Mouse (Mus musculus) left cerebral cortex, postnatal 10 days (tissue): ENCODE measurements around the gene Mfsd6. TPM values are rescaled to one million over a fixed set of nuclear protein-coding genes. Genes with fewer than 3 reads are reported as not detected.

Experiments used
- DNase-seq, 2 experiments: peaks; one replicate each; pipeline ENCODE4 v3.0.0; 2021 to 2022; ENCODE audit warnings: low spot score in 2 of 2, mixed read lengths in 1 of 2; ENCODE audit errors: extremely low spot score in 1 of 2
- intact Hi-C: fragments of 180-260 bp; cut with DNase I; formaldehyde crosslinking; loops from one replicate; pipeline ENCODE4 v1.15.1; 2025
- total RNA-seq, 2 experiments: library from RNA; stranded (reverse); gene quantifications; 2 replicates each; pipeline ENCODE4 v1.2.3; 2021

Mfsd6 gene
- total RNA-seq: 10 to 100 TPM; 69.3 to 70.1 TPM

DNA sequence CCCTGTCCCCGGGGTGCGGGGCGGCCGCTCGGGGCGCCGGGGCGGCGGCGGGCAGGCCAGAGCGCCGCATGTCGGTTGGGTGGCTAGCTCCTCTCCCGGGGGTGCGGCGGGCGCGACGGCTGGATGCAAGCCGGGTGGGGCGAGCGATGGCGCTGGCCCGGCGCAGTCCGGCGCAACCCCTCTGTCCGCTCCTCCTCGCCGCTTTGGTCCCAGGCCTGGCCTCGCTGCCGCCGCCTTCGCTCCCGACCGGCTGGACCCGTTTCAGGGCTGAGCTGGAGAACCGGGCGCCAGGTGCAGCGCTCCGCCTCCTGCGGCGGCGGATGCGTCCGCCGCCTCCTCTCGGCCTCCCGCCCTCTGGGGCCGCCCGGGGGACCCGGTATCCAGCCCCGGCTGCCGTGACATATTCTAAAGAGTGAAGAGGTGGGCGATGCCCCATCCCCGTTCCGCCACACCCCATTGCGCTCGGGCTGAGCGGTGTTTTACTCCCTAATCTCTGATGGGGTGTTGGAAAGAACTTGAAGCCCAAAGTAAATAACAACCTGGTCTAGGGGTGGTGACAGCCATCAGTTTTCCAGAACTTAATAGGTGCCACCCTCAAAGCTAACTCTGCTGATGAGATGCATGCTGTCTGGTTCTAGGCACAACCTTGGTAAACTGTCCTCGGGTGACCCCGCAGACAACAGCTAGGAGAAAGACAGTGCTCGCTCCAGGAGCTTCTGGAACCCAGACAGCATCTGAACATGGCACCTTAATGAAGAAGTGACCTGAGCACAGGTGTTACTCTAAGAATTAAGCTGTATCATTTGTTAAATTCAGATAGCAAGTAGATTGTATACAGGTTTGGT, at the start of gene Mfsd6:
TSS of gene Mfsd6 (minus strand) at position 407 of the 845 bp plus-strand sequence.
- intact Hi-C loops: loop anchor here (5.0 kb wide), 1 partner anchor 80 kb away; no protein-coding TSS in a partner anchor
- peak in 1 of 2 experiments; percentile 62 for DNase-seq

DNA sequence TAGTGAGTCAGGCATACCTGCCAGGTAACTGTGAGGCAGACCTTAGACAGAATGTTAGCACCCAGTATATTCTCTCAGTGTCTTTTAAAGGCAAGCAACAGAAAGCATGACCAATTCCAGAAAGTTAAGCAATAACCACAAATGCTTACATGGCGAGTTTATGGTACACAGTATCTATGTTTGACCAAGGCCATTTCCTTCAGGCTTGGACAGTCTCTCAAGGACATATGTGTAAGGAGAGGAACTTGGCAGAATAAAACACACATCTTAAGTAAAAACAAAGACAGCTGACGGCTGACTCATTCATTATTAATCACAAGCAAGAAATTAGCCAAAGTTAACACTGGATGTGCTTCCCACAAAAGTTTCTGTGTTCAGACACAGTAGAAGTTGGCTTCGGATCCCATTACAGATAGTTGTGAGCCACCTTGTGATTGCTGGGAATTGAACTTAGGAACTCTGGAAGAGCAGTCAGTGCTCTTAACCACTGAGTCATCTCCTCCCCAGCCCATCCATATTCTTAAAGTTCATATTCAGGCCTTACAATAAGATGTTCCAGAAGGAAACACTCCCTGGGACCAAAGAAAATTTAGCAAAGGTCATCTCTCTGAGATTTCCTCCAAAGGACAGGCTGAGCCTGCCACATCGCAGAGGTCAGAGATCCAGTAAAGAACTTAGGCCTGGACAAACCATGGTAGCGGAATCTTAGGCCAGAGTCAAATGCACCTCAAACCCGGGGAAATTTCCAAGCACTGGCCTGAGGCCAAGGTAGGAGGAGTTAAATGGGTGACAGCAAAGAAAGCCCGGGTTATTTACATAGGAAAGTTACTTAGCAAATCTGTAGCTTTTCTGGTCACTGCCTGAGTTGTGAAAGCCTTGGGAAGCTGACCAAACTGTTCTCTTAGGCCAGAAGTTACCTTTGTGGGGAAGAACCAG, 38.2 kb upstream of the Mfsd6 start:
- intact Hi-C loops: no loop called here
- DNase-seq: no peak

DNA sequence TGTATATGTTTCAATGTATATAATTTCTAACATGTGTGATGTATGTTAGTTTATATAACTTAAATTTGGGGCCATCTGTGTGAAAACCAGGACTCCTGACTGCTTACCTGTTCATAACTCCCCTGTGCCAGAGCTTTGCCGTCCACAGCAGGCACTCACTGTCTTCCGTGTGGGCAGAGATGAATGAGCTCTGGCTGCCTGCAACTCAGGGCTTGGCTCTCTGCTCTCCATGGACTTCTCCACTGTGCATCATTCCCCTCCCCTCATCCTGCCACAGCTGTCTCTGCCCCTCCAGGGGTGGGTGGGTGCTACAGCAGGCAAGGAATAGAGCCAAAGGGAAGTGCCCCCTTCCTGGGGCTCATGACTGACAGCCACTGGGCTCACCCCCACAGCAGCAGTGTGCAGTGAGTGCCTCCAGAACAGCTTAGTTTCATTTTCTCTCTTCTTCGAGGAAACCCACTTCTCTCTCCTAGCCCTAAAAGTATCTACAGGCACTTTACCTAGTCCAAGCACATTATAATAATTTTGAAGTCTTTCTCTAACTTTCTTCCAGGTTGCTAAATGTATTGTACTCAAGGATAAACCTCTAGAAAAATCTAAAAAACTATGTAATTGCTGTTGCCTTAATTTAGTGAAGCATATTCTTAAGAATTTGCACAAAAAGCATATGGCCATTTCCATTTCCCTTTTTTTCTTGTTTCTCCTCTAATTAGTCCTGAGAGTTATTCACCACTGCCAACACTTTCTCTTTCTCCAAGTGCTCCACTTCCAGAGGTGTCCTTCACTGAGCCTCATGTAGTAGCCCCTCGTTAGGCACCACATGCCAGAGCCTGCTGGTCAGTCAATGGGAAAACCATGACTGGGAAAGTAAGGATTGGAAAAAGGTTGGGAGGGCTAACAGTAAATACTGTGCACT, 36.9 kb upstream of the Mfsd6 start:
- intact Hi-C loops: no loop called here
- DNase-seq: no peak

DNA sequence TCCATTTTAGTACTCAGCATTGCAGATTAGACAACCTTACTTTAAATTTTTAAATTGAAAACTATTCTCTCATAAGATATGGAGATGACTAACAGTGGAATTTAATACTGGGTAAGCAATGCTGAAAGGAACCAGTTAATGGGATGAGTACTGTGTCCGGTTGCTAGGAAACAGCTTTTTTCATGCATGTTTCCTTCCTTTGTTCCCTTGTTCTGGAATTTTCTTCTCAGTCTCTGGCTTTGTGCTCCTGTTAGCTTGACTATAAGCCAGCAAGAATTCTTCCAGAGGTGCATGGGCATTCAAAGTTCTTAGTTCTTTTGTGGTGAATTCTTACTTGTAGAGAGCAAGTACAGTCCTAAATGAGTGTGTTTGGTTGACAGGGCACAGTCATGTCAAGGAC, 30.9 kb upstream of the Mfsd6 start:
- intact Hi-C loops: no loop called here
- no peak for DNase-seq

DNA sequence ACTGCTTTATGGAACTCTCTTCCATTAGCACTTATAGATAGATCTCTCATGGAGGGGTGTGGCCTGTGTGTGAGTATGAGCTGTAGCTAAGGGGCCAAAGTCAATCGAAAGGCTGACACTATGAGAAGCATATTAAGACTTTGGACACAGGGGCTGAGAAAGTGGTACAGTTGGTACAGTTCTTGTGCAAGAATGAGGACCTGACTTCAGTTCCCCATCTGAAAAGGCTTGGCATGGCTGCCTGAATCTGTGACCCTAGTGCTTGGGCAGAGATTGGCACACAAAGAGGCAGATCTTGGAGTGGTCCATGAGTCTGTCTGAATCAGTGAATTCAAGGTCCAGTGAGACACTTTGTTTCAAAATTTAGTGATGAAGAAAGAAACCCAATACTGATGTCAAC, 27.1 kb upstream of the Mfsd6 start:
- DNase-seq: no peak
- intact Hi-C loops: no loop called here

DNA sequence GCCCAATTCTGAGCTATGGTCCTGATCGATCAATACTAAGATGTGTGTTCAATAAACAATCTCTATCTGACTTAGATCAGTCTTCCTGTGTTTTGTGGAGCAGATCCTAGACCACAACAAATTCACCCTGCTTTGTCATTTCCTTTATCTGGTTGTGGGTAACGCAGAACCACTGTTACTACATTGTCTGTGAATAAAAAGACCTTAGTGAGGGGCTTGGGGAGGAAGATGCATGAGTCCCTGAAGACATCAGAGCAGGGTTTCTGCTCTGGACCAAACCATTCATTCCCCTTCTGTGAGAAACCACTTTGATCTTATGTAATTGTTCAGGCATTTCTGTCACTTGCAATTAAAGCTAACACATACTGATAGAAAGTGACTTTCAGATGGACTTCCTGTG, 26.6 kb upstream of the Mfsd6 start:
- intact Hi-C loops: no loop called here
- DNase-seq: no peak

DNA sequence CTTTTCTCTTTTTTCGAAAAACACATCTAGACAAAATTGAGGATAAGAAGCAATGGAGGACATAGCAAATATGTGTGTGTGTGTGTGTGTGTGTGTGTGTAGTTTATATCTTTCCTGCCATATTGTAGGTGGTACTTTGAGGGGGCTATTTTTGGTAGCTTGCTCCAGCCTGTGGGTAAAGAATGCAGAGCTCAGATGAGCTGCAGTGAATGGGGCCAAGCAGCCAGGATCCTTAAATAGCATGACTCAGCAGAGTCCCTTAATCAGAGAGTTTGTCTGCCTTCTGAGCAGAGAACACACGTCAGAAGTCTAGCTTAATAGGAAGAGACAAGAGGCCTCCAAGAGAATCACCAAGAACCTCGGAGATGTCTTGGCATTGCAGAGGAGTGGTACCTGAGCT, 25.4 kb upstream of the Mfsd6 start:
- intact Hi-C loops: no loop called here

DNA sequence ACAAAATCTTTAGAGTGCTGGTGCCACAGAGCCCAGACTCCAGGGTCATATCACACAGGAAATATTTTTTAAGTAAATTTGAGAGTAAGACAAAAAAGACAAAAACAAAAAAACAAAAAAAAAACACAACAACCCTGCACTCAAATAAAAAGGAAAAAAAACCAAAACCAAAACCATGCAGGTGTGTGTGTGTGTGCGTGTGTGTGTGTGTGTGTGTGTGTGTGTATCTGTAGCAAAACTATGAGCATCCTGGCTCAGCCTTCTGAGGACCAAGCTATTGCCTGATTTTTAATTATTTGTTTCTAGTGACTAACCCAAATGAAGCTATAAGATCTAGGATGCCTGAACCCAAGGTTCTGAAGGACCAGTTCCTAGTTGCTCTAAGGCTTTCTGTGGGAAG, 24.4 kb upstream of the Mfsd6 start:
- DNase-seq: no peak
- intact Hi-C loops: no loop called here

More for the DNA sequence above, 25.4 kb upstream of the Mfsd6 start:
- no peak for DNase-seq

DNA sequence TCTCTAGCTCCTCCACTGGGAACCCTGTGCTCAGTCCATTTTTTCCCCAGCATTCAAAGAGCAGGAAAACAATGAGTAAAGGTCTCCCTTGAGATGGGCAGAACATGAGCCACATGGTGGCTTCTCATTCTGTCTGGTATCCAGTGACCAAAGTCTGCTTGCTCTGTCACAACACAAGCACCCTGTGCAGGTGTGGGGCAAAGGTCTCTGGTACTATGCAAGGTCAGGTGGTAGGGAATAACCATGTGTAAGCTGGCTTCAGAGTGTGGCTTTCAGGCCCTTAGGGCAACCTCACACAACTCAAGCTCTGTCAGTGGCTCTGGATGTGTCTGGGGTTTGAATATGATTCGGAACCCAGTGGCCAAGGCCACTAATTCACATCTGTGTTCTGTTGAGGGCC, 22.7 kb upstream of the Mfsd6 start:
- no peak for DNase-seq
- intact Hi-C loops: loop anchor here (5.0 kb wide), 2 partner anchors 103 to 448 kb away; no protein-coding TSS in a partner anchor

DNA sequence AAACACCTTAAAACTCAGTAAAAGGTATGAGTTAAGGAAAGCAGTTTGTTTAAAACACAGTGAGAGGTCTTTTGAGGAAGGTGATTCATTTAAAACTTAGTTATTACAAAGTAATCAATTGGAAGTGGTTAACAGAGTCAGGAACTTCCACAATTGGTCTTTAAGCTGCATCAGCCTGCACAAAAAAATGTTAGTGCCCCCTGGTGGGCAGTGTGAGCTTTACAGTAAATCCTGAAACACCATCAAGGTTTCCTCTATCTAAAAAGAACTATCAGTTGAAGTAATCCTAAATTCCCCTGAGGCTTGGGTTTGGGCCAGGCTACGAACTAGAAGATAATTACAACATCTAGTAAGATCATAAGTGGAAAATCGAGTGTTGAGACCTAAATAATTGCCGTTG, 21.0 kb upstream of the Mfsd6 start:
- intact Hi-C loops: loop anchor here (5.0 kb wide), 2 partner anchors 101 to 446 kb away; no protein-coding TSS in a partner anchor
- DNase-seq: peak; percentile 50 to 70

DNA sequence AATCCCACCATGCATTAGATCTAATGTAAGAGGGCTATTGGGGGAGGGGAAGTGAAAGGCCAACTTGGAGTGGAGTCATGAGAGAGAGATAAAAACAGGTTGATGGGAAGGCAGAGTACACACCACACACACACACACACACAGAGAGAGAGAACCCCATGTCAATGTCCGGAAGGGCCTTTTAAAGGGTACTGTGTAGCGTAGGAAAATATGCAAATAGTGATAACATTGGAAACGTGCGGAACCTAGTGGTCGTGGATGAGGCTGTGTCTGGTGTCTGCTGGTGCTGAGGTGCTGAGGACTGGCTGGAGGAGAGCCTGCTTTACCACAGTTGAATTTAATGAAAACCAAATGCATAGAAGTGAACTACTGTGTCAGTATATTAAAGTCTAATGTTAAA, 15.3 kb upstream of the Mfsd6 start:
- DNase-seq: no peak
- intact Hi-C loops: no loop called here

DNA sequence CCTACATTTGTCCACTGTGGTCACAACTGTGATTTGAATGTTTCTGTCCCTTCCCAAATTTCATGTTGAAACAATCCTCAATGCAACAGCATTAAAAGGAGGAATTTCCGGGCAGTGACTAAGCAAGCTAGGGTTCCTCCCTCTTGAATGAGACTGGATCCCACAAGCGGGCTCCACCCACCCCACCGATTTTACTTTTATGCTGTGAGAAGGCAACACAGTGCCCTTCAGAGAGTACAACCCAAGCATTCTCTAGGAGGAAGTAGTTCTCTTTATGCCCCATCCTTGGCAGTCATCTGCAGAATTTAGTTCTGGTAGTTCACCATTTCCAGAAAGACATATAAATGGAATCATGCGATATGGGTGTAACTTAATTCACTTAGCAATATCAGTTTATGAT, 6.9 kb upstream of the Mfsd6 start:
- intact Hi-C loops: no loop called here
- DNase-seq: no peak

DNA sequence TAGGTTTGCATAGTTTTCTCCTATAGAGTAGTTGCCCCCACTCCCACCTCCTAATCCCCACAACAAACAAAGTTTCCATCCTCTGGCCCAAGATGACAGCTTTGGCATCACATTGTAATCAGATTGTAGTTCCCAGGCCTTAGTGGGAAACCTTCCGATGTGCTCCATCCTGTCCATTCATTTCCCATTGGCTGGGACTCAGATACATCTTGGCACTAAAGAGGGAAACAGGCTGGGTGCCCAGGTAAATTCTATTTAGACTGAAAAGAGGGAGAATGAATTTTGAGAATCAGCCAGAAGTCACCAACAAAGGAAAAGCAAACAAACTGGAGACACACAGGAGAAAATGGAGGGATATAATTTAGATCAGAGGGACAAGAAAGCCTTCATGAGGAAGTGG, 3.0 kb upstream of the Mfsd6 start:
- DNase-seq: no peak
- intact Hi-C loops: no loop called here

DNA sequence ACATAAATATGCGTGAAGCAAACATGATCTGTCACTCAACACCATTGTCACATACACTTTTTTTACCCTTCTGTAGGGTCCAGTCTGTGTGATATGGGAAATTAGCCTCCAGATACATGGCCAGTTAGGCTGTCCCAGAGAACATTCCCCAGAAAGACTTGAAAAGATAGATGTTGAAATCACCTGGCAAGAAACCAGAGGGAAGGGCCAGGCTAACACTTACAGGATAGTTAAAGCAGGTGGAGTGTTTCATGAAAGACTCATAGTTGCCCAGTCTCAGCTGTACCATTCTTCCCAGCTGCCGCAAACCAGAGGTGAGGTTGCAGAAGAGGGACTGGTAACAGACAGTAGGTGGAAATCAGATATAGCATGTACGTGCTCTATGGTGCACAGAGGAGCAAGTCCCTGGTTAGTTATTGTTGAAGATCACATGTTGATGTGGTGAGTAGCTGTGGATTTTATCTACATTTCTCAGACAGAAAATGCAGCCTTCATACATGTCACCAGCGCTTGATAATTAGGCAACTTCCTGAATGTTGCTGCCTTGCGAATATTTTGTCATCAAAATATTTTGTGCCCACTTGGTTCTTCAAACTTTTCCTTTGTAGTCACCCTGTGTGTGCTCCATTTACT, 1.7 kb upstream of the Mfsd6 start:
- intact Hi-C loops: loop anchor here (5.0 kb wide), 1 partner anchor 82 kb away; no protein-coding TSS in a partner anchor
- DNase-seq: no peak

DNA sequence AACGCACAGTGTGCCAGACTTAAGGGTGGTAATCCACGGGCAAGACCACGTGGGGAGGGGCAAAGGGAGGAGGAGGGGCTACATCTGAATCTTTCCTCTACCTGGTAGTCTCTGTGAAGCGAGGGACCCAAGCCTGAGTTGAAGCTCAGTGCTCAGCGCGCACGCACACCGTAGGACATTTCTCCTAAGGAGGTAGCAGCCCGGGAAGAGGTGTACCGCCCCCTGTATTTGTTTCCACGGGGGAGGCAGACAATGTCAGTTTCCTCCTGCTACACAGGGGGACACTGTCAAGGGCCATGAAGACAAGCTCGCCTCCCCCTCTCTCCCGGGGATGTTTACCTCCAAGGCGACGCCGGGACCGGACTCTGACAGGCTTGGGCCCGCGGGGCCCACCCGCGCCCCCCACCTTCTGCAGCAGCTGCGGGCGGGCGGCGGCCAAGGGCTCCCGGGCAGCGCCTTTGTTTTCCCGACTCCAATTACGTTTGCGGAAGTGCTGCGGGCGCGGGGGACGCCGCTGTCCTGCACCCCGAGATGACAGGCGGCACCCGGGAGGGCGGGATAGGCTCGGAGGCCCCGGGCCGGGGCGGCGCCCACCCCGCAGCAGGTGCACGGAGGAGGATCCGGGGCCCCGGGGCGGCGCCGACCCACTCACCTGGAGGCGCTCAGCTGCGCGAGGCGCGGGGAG, 749 bp downstream of the Mfsd6 start:
- DNase-seq: peak in 1 of 2 experiments; percentile 55
- intact Hi-C loops: loop anchor here (5.0 kb wide), 1 partner anchor 79 kb away; no protein-coding TSS in a partner anchor

DNA sequence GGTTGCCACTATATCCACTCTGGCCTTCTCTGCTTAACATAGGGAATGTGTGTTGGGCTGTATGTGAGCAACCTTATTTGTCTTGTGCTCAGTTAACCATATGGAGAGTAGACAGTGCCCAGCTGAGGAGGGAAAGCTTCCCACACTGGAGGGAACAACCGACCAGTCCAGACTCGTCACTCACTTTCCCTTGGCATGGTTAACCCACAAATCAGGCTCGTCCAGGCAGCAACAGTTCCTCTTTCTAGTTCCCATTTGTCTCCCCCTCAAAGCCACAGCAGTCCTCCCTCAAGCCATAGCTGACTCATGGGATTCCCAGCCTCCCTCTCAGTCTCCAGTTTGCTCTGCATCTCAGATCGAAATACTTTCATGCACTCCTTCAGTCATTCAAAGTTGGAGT, 4.7 kb downstream of the Mfsd6 start:
- DNase-seq: no peak
- intact Hi-C loops: no loop called here

DNA sequence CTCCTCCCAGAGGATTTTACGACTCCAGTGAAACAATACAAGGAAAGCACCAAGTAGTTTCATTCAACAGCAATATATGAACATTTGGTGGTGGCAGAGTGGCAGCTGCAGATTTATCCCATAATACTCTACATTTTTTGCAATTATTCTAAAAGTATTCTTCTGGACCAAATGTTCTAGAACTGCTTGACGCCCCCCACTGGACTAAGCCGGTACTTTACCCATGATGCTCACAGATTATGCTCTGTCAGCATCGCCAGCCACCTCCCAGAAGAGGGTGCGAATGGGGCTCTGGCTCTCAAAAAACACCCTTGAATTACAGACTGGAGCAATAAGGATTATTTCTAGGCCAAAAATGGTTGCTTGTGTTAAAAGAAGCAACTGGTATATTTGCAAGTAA, 8.2 kb downstream of the Mfsd6 start:
- intact Hi-C loops: no loop called here
- peak in 1 of 2 experiments; percentile 41 for DNase-seq
